Mouse (Mus musculus): ENCODE measurements around the gene Tnfrsf26. TPM values are rescaled to one million over a fixed set of nuclear protein-coding genes. Genes with fewer than 3 reads are reported as not detected.
A peak's percentile ranks its signal among the peaks of the same experiment; 100 is the strongest.

Gene Tnfrsf26
- polyA plus RNA-seq, 1 experiment from 2014 or later: 0.73 TPM

DNA sequence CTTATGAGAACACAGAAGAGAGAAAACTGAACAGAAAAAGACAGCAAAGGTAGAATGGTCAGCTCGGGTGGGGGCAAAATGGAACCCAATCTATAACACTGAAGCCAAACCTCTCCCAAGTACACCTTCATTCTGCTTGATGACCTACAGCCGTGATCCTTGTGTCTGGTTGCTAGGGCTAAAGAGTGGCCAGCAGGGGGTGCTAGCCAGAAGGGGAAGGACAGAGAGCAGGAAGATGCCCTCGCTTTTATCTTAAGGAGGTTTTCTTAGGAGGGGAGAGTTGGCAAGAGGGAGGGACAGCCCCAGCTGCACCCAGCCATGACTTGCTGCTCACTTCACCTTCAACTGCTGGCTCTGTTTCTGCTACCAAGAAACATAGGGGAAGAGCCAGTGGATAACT lies 44.6 kb downstream of the Tnfrsf26 start:
- ATAC-seq (replicated peaks; ENCODE audit: low FRiP score) (no peak; the same call in 1 of the 2 replicates), DNase-seq (ENCODE audit: low spot score) (peak; percentile 49)
- 41% methylated on average over 3 of the region's 3 CpGs for WGBS
- no peak overlapping the region for H3K4me2 ChIP-seq
- no peaks in the 10 kb centered on the region for H3K4me1 ChIP-seq (replicated peaks; ENCODE audit: control insufficient read depth, insufficient read depth, low read length)
- H3K9me3 ChIP-seq (ENCODE audit: control insufficient read depth, low read length): no peaks in the 10 kb centered on the region
- no peaks in the 10 kb centered on the region for H3K27me3 ChIP-seq (replicated peaks; ENCODE audit: control insufficient read depth, insufficient read depth, low read length)
- no peak overlapping the region for H3K4me3 ChIP-seq (ENCODE audit: low read depth, low read length)
- peaks cover 70% of the 10 kb centered on the region for H3K36me3 ChIP-seq (ENCODE audit: control insufficient read depth, insufficient read depth, low read length)
- no peak overlapping the region for H3K9ac ChIP-seq (ENCODE audit: low read depth, low read length)
- no peak overlapping the region for H3K27ac ChIP-seq (ENCODE audit: low read depth, low read length)

DNA sequence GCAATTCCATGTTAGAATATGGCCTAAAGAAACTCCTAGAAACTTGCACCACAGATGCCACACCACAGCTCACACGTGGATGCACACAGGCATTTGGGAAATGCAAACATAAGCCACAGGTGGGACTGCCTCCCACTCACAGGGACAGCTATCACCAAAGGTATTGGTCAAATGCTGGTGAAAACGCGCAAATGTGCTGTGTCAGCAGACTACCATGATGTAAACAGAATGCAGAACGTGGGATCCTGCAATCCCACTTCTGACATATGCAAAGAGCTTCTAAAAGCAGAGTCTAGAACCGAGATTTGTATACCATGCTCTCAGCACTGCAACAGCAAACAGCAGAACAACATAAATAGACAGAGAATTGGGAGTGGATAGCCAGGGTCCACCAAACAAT lies 45.5 kb downstream of the Tnfrsf26 start:
- Histone ChIP-seq H3K27ac (ENCODE audit: low read depth, low read length) (no peak overlapping the region), H3K9ac (ENCODE audit: low read depth, low read length) (no peak overlapping the region), H3K4me3 (ENCODE audit: low read depth, low read length) (no peak overlapping the region), H3K27me3 (replicated peaks; ENCODE audit: control insufficient read depth, insufficient read depth, low read length) (no peaks in the 10 kb centered on the region), H3K9me3 (ENCODE audit: control insufficient read depth, low read length) (no peaks in the 10 kb centered on the region), H3K4me1 (replicated peaks; ENCODE audit: control insufficient read depth, insufficient read depth, low read length) (no peaks in the 10 kb centered on the region), H3K4me2 (no peak overlapping the region), H3K36me3 (ENCODE audit: control insufficient read depth, insufficient read depth, low read length) (peaks cover 73% of the 10 kb centered on the region)
- WGBS: 81% methylated on average over 5 of the region's 5 CpGs
- ATAC-seq (replicated peaks; ENCODE audit: low FRiP score) (no peak), DNase-seq (ENCODE audit: low spot score) (no peak)

DNA sequence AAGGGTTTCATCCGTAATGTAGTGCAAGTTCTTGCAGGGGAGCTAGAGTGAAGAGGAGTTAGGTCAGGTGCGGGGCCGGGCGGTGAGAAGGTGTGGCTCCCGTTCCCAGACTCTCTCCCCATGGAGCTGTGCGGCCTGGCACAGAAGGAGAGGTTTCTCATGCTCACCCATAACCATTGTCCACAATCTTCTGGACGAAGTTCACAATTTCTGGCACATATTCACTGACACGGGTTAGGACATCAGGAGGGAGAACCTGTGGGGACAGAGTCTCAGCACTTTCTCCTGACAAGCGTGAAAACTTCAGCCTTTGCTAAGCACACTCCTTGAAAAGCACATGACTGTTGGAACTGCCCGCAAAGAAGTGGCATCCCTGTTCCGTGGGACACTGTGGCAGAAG lies 52.8 kb downstream of the Tnfrsf26 start:
- Histone ChIP-seq H3K4me3 (ENCODE audit: low read depth, low read length) (no peak overlapping the region), H3K27me3 (replicated peaks; ENCODE audit: control insufficient read depth, insufficient read depth, low read length) (no peaks in the 10 kb centered on the region), H3K4me2 (no peak overlapping the region), H3K36me3 (ENCODE audit: control insufficient read depth, insufficient read depth, low read length) (peaks cover 63% of the 10 kb centered on the region), H3K27ac (ENCODE audit: low read depth, low read length) (no peak overlapping the region), H3K9ac (ENCODE audit: low read depth, low read length) (no peak overlapping the region), H3K4me1 (replicated peaks; ENCODE audit: control insufficient read depth, insufficient read depth, low read length) (no peaks in the 10 kb centered on the region), H3K9me3 (ENCODE audit: control insufficient read depth, low read length) (no peaks in the 10 kb centered on the region)
- 92% methylated on average over 11 of the region's 11 CpGs for WGBS
- no peak for DNase-seq (ENCODE audit: low spot score)
- ATAC-seq (replicated peaks; ENCODE audit: low FRiP score): no peak

DNA sequence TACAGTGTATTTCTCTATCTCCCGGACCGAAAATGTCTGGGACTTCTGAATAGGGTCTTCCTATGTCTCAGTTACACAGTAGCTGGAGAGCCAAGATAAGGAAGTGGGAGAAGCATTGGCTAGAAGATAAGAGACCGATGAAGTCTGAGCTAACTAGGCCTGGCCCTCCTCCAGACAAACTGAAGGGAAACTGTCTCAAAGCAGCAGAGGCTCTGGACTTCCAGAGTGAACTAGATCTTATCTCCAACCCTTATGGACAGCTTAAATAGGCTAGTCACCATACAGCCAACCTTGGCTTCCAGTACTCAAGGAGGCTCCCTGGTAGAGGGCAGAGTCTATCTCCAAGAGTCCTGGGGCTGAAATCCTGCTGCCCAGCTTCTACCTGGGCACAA lies 62.9 kb downstream of the Tnfrsf26 start:
- Histone ChIP-seq H3K27me3 (replicated peaks; ENCODE audit: control insufficient read depth, insufficient read depth, low read length) (no peaks in the 10 kb centered on the region), H3K9ac (ENCODE audit: low read depth, low read length) (peak overlapping the region; percentile 47), H3K4me3 (ENCODE audit: low read depth, low read length) (no peak overlapping the region; the same call in 1 of the 2 replicates), H3K4me2 (peak overlapping the region; percentile 35), H3K36me3 (ENCODE audit: control insufficient read depth, insufficient read depth, low read length) (peaks cover 56% of the 10 kb centered on the region), H3K9me3 (ENCODE audit: control insufficient read depth, low read length) (no peaks in the 10 kb centered on the region), H3K4me1 (replicated peaks; ENCODE audit: control insufficient read depth, insufficient read depth, low read length) (peaks cover 23% of the 10 kb centered on the region), H3K27ac (ENCODE audit: low read depth, low read length) (peak overlapping the region; percentile 82)
- peak; percentile 96 for ATAC-seq (replicated peaks; ENCODE audit: low FRiP score)
- DNase-seq (ENCODE audit: low spot score): no peak
- WGBS: 22% methylated on average over 3 of the region's 3 CpGs

DNA sequence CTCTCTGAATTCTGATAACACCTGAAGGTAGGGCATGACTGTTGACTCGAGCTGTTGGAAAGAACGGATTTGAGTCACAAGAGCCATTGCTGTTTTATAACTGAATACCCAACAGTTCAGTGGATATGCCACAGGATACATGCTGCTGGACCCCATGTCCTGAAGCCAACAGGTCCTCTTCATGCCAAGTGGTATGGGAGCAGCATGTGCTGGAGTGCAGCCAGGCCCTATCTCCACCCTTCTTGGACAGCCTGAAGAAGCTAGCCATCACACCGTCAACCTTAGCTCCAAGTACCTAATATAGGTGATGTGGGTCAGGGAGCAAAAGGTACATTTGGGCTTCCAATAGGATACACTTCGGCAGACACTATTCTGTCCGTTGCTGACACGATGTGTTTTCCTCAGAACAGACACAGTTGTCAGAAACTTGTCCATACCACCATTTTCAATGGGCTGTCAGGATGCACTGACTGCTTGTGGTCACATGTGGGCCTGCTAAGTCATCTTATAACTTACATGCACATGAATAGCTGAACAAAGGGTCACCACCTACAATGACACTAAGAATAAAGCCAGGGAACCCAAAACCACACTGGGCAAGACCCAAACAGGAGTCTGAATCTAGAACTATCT lies 63.4 kb downstream of the Tnfrsf26 start:
- Histone ChIP-seq H3K4me2 (peak overlapping the region; percentile 30), H3K36me3 (ENCODE audit: control insufficient read depth, insufficient read depth, low read length) (peaks cover 56% of the 10 kb centered on the region)

DNA sequence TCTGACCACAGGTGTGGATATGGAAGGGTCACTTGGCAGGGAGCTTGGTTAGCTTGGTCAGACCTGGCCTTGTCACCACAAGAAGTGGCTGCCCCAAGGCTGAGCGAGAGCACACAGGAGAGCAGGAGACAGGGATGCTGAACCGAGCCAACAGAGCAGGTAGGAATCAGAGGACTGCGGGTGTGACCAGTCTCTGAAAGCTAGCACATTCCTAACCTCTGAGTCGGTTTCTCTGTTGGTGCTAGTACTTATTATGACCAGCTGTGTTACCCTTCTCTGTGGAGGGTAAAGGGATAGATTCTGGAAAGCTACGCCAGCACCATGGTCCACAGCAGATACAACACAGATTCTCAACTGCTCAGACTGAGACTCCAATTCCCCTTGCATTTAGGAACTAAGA lies 64.7 kb downstream of the Tnfrsf26 start:
- no peak overlapping the region for H3K4me3 ChIP-seq (ENCODE audit: low read depth, low read length)

More for the DNA sequence above, 63.4 kb downstream of the Tnfrsf26 start:
- no peak overlapping the region for H3K4me3 ChIP-seq (ENCODE audit: low read depth, low read length)
- ATAC-seq (replicated peaks; ENCODE audit: low FRiP score) (no peak; the same call in 1 of the 2 replicates), DNase-seq (ENCODE audit: low spot score) (peak; percentile 43)
- H3K27ac ChIP-seq (ENCODE audit: low read depth, low read length): peak overlapping the region; percentile 82
- WGBS: 71% methylated on average over 6 of the region's 6 CpGs
- H3K4me1 ChIP-seq (replicated peaks; ENCODE audit: control insufficient read depth, insufficient read depth, low read length): peaks cover 23% of the 10 kb centered on the region
- H3K9me3 ChIP-seq (ENCODE audit: control insufficient read depth, low read length): no peaks in the 10 kb centered on the region
- no peak overlapping the region for H3K9ac ChIP-seq (ENCODE audit: low read depth, low read length)
- no peaks in the 10 kb centered on the region for H3K27me3 ChIP-seq (replicated peaks; ENCODE audit: control insufficient read depth, insufficient read depth, low read length)

More for the DNA sequence above, 64.7 kb downstream of the Tnfrsf26 start:
- Histone ChIP-seq H3K9ac (ENCODE audit: low read depth, low read length) (no peak overlapping the region), H3K4me1 (replicated peaks; ENCODE audit: control insufficient read depth, insufficient read depth, low read length) (peaks cover 23% of the 10 kb centered on the region), H3K4me2 (no peak overlapping the region), H3K9me3 (ENCODE audit: control insufficient read depth, low read length) (no peaks in the 10 kb centered on the region), H3K27ac (ENCODE audit: low read depth, low read length) (no peak overlapping the region), H3K27me3 (replicated peaks; ENCODE audit: control insufficient read depth, insufficient read depth, low read length) (no peaks in the 10 kb centered on the region), H3K36me3 (ENCODE audit: control insufficient read depth, insufficient read depth, low read length) (peaks cover 51% of the 10 kb centered on the region)
- 89% methylated on average over 5 of the region's 5 CpGs for WGBS
- DNase-seq (ENCODE audit: low spot score) (no peak), ATAC-seq (replicated peaks; ENCODE audit: low FRiP score) (no peak)

Small RNA genes within 50 kb of the gene (microRNA-seq; reads per million reads assigned to microRNA genes)
- gene Mir7064 (ENCODE audit: borderline number of aligned reads): 3.5 reads per million, percentile 4 among the genes with 10 or more reads in this experiment

Other genes starting within 250 kb of the Tnfrsf26 start
- gene Cdkn1c, start 167.7 kb downstream of the Tnfrsf26 start, polyA plus RNA-seq (2014; fragmentation: Nextera tagmentation; extraction: Ambion mirVana): 572 and 617 TPM in 2 replicates
- 2.8 and 5.2 TPM in 2 replicates for gene Slc22a18, start 155.0 kb downstream of the Tnfrsf26 start, polyA plus RNA-seq (2014; fragmentation: Nextera tagmentation; extraction: Ambion mirVana)
- 11.9 and 16.4 TPM in 2 replicates for gene Phlda2, start 125.6 kb downstream of the Tnfrsf26 start, polyA plus RNA-seq (2014; fragmentation: Nextera tagmentation; extraction: Ambion mirVana)
- gene Nap1l4, start 79.6 kb downstream of the Tnfrsf26 start, polyA plus RNA-seq (2014; fragmentation: Nextera tagmentation; extraction: Ambion mirVana): 133 and 139 TPM in 2 replicates
- 100 and 107 TPM in 2 replicates for gene Cars, start 28.6 kb downstream of the Tnfrsf26 start, polyA plus RNA-seq (2014; fragmentation: Nextera tagmentation; extraction: Ambion mirVana)
- gene Tnfrsf22, start 20.9 kb upstream of the Tnfrsf26 start, polyA plus RNA-seq (2014; fragmentation: Nextera tagmentation; extraction: Ambion mirVana): 2.6 and 3.9 TPM in 2 replicates
- 0.17 and 0.34 TPM in 2 replicates for gene Tnfrsf23, start 57.1 kb upstream of the Tnfrsf26 start, polyA plus RNA-seq (2014; fragmentation: Nextera tagmentation; extraction: Ambion mirVana)
- gene Osbpl5, start 128.3 kb upstream of the Tnfrsf26 start, polyA plus RNA-seq (2014; fragmentation: Nextera tagmentation; extraction: Ambion mirVana): 8.3 and 8.9 TPM in 2 replicates
- gene Mrgprg, start 138.3 kb upstream of the Tnfrsf26 start, polyA plus RNA-seq (2014; fragmentation: Nextera tagmentation; extraction: Ambion mirVana): not detected in 2 replicates
- 0.59 and 0.86 TPM in 2 replicates for gene Mrgpre, start 155.8 kb upstream of the Tnfrsf26 start, polyA plus RNA-seq (2014; fragmentation: Nextera tagmentation; extraction: Ambion mirVana)
- gene Nadsyn1, start 194.1 kb upstream of the Tnfrsf26 start, polyA plus RNA-seq (2014; fragmentation: Nextera tagmentation; extraction: Ambion mirVana): 8.6 and 12.7 TPM in 2 replicates
- gene Dhcr7, start 194.4 kb upstream of the Tnfrsf26 start, polyA plus RNA-seq (2014; fragmentation: Nextera tagmentation; extraction: Ambion mirVana): 66.9 and 75.9 TPM in 2 replicates
- not detected in 2 replicates for gene Gm498, start 238.1 kb upstream of the Tnfrsf26 start, polyA plus RNA-seq (2014; fragmentation: Nextera tagmentation; extraction: Ambion mirVana)